Mouse (Mus musculus) erythroblast, embryonic 14.5 days (primary cell): ENCODE data around the gene Elf2.

ENCODE experiments used
- GATA1 ChIP-seq: IDR thresholded peaks from 2 replicates; pipeline ENCODE4 v1.6.1; 2012; ENCODE audit warnings: low read length, inconsistent platforms, mixed read lengths
- TAL1 ChIP-seq: IDR thresholded peaks from 3 replicates; pipeline ENCODE4 v1.6.1; 2012; ENCODE audit warnings: low read length, inconsistent platforms, mixed read lengths

DNA sequence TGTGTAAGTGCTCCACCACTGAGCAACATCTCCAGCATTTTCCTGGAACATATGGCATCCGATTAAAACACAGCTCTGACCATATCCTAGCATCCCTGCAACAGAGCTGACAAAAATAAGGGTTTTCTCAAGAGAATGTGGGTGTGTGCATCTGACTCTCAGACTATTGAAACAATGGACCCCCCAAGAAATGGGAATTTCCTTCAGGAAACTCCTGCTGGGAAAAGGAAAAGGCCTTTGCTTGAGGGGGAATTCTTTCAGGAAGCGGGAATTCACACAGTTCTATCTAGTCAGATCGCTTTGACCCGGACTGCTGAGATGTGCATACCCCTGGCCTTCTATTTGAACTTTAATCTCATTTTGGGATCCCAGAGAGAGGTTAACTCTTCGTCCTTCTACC lies 116.9 kb downstream of the Elf2 start:
- TF ChIP-seq GATA1 (no peak), TAL1 (no peak)
